Mouse (Mus musculus): ENCODE results near the gene Ercc6. TPM values are rescaled to one million over a fixed set of nuclear protein-coding genes. Genes with fewer than 3 reads are reported as not detected.

Ercc6 gene
- polyA plus RNA-seq, 1 experiment = 12.0 TPM

GRCm38 (mm10) chr14:32492521-32492920, 20.8 kb upstream of the Ercc6 start:
- H3K4me1 ChIP-seq (ENCODE audit: control insufficient read depth, insufficient read depth, low read length) = no peaks in the 10 kb centered on the region
- peak overlapping the region; percentile 24 for H3K4me3 ChIP-seq (ENCODE audit: insufficient read depth, low read length)
- H3K27ac ChIP-seq (ENCODE audit: insufficient read depth, low read length) = no peak overlapping the region
- TF ChIP-seq CTCF (IDR thresholded peaks at IDR 0.05; ENCODE audit: extremely low read depth, insufficient read depth, low read length) = no peak
- no peak for TF ChIP-seq POLR2A (IDR thresholded peaks at IDR 0.05; ENCODE audit: extremely low read depth, insufficient read depth, low read length)

- TF ChIP-seq CTCF (IDR thresholded peaks at IDR 0.05; ENCODE audit: extremely low read depth, insufficient read depth, low read length) (no peak), POLR2A (IDR thresholded peaks at IDR 0.05; ENCODE audit: extremely low read depth, insufficient read depth, low read length) (no peak)
- H3K4me1 ChIP-seq (ENCODE audit: control insufficient read depth, insufficient read depth, low read length) = no peaks in the 10 kb centered on the region
- H3K4me3 ChIP-seq (ENCODE audit: insufficient read depth, low read length) = no peak overlapping the region
- H3K27ac ChIP-seq (ENCODE audit: insufficient read depth, low read length) = no peak overlapping the region
Measured at GRCm38 (mm10) chr14:32496115-32496850, 17.0 kb upstream of the Ercc6 start.

DNA sequence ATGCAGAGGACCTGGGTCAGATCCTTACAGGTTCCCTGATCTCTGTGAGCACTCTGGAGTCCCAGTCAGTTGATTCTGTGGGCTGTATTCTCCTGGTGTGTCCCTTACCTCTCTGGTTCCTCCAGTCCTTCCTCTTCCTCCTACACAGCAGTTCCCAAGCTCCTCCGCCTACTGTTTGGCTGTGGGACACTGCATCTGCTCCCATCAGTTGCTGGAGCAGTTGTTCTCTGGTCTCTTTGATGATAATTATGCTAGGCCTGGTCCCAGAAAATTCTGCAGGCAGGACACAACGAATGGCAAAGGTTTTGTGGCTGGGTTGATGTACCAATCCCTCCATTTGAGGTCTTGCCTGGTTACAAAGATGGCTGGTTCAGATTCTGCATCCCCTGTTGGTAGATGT, 12.0 kb upstream of the Ercc6 start:
- TF ChIP-seq POLR2A (IDR thresholded peaks at IDR 0.05; ENCODE audit: extremely low read depth, insufficient read depth, low read length) (no peak), CTCF (IDR thresholded peaks at IDR 0.05; ENCODE audit: extremely low read depth, insufficient read depth, low read length) (no peak)
- no peaks in the 10 kb centered on the region for H3K4me1 ChIP-seq (ENCODE audit: control insufficient read depth, insufficient read depth, low read length)
- H3K4me3 ChIP-seq (ENCODE audit: insufficient read depth, low read length) = no peak overlapping the region
- H3K27ac ChIP-seq (ENCODE audit: insufficient read depth, low read length) = no peak overlapping the region

- Histone ChIP-seq H3K4me3 (ENCODE audit: insufficient read depth, low read length) (no peak overlapping the region), H3K27ac (ENCODE audit: insufficient read depth, low read length) (no peak overlapping the region), H3K4me1 (ENCODE audit: control insufficient read depth, insufficient read depth, low read length) (no peaks in the 10 kb centered on the region)
- no peak for TF ChIP-seq POLR2A (IDR thresholded peaks at IDR 0.05; ENCODE audit: extremely low read depth, insufficient read depth, low read length)
- TF ChIP-seq CTCF (IDR thresholded peaks at IDR 0.05; ENCODE audit: extremely low read depth, insufficient read depth, low read length) = no peak
Measured at GRCm38 (mm10) chr14:32502764-32503688, 10.3 kb upstream of the Ercc6 start.

DNA sequence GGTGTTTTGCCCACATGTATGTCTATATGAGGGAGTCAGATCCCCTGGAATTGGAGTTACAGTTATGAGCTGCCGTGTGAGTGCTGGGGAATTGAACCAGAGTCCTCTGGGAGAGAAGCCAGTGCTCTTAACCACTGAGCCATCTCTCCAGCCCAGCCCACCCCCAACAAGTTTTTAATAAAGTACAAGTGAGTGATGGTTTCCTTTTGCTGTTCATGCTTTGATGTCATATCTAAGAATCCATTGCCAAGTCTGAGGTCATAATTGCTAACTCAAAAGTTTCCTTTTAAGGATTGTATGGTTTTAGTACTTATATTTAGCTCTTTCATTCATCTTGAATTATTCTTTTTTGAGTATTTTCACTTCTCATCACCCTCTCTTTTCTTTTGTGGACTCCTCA, 9.4 kb upstream of the Ercc6 start:
- H3K4me1 ChIP-seq (ENCODE audit: control insufficient read depth, insufficient read depth, low read length) = no peaks in the 10 kb centered on the region
- no peak overlapping the region for H3K27ac ChIP-seq (ENCODE audit: insufficient read depth, low read length)
- TF ChIP-seq CTCF (IDR thresholded peaks at IDR 0.05; ENCODE audit: extremely low read depth, insufficient read depth, low read length) (no peak), POLR2A (IDR thresholded peaks at IDR 0.05; ENCODE audit: extremely low read depth, insufficient read depth, low read length) (no peak)
- H3K4me3 ChIP-seq (ENCODE audit: insufficient read depth, low read length) = no peak overlapping the region

GRCm38 (mm10) chr14:32506329-32506728, 7.0 kb upstream of the Ercc6 start:
- no peak for TF ChIP-seq CTCF (IDR thresholded peaks at IDR 0.05; ENCODE audit: extremely low read depth, insufficient read depth, low read length)
- no peak for TF ChIP-seq POLR2A (IDR thresholded peaks at IDR 0.05; ENCODE audit: extremely low read depth, insufficient read depth, low read length)
- H3K4me3 ChIP-seq (ENCODE audit: insufficient read depth, low read length) = no peak overlapping the region
- no peaks in the 10 kb centered on the region for H3K4me1 ChIP-seq (ENCODE audit: control insufficient read depth, insufficient read depth, low read length)
- H3K27ac ChIP-seq (ENCODE audit: insufficient read depth, low read length) = no peak overlapping the region

DNA sequence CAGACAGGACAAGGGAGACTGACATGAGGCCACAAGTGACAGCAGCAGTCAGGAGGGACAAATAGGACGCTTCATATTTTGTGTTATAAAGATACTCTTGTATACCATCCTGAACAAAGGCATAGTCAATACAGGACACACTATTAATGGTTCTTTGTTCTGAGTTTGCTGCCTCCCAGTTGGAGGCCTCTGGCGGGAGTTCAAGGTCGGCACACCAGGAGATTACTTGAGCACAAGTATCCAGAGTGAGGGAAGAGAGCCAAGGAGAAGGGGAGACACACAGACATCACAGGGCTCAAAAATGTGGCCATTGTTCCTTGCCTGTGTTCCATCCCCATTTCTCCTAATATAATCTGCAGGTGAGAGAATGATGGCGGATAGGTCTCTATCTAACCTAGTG, 6.1 kb upstream of the Ercc6 start:
- H3K4me3 ChIP-seq (ENCODE audit: insufficient read depth, low read length) = no peak overlapping the region
- TF ChIP-seq POLR2A (IDR thresholded peaks at IDR 0.05; ENCODE audit: extremely low read depth, insufficient read depth, low read length) (no peak), CTCF (IDR thresholded peaks at IDR 0.05; ENCODE audit: extremely low read depth, insufficient read depth, low read length) (no peak)
- no peaks in the 10 kb centered on the region for H3K4me1 ChIP-seq (ENCODE audit: control insufficient read depth, insufficient read depth, low read length)
- H3K27ac ChIP-seq (ENCODE audit: insufficient read depth, low read length) = no peak overlapping the region

DNA sequence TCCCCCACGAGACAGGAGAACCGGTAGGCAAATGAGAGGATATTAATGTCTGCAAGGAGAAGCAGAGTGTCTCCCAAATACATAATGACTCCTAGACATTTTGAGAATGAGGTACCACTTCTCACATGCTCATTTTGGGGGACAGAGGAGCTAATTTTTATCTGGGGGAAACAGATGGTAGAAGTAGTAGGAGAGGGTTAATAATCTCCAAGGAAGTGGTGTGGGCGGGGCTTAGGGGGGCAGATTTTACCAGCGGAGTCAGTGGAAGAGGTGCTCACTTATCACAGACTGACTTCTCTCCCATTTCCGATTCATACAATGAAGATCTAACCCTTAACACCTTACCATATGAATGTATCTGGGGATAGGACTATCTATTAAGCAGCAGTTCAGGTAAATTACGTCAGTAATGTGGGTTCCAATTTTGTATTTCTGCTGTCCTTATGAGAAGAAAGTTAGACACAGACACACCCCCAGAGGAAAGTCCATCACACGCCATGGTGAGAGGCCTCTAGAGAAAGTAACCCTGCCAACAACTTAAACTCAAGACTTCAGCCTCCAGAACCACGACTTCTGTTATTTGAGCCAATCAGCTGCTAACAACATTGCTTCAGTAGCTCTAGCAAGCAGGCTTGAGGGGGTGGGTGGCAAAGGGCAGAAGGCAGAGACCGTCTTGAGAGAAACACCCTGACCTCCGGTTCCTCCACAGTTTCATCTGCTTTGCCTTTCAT, 5.1 kb upstream of the Ercc6 start:
- H3K4me3 ChIP-seq (ENCODE audit: insufficient read depth, low read length) = no peak overlapping the region
- no peaks in the 10 kb centered on the region for H3K4me1 ChIP-seq (ENCODE audit: control insufficient read depth, insufficient read depth, low read length)
- no peak for TF ChIP-seq CTCF (IDR thresholded peaks at IDR 0.05; ENCODE audit: extremely low read depth, insufficient read depth, low read length)
- no peak for TF ChIP-seq POLR2A (IDR thresholded peaks at IDR 0.05; ENCODE audit: extremely low read depth, insufficient read depth, low read length)
- no peak overlapping the region for H3K27ac ChIP-seq (ENCODE audit: insufficient read depth, low read length)

GRCm38 (mm10) chr14:32509443-32509961, 3.8 kb upstream of the Ercc6 start:
- Histone ChIP-seq H3K4me3 (ENCODE audit: insufficient read depth, low read length) (no peak overlapping the region), H3K4me1 (ENCODE audit: control insufficient read depth, insufficient read depth, low read length) (no peaks in the 10 kb centered on the region), H3K27ac (ENCODE audit: insufficient read depth, low read length) (no peak overlapping the region)
- no peak for TF ChIP-seq CTCF (IDR thresholded peaks at IDR 0.05; ENCODE audit: extremely low read depth, insufficient read depth, low read length)
- TF ChIP-seq POLR2A (IDR thresholded peaks at IDR 0.05; ENCODE audit: extremely low read depth, insufficient read depth, low read length) = no peak
